Mouse (Mus musculus) activated CD4-positive, CD25-positive, alpha-beta regulatory T cell, adult 4 months (primary cell): Measurements from ENCODE around the gene Thoc5. TPM values are rescaled to one million over a fixed set of nuclear protein-coding genes. Genes with fewer than 3 reads are reported as not detected.

Experiments
- ATAC-seq: one replicate; pipeline ENCODE4 v1.8.0; 2017
- polyA plus RNA-seq, 2 experiments: library from polyadenylated mRNA; unstranded; fragments of 100-300 nt; shearing (Covaris generic); gene quantifications; one replicate each; pipeline ENCODE4 v1.2.1; 2017

The Thoc5 gene
- polyA plus RNA-seq, result 10 to 100 TPM; 31.6 to 45.2 TPM

DNA sequence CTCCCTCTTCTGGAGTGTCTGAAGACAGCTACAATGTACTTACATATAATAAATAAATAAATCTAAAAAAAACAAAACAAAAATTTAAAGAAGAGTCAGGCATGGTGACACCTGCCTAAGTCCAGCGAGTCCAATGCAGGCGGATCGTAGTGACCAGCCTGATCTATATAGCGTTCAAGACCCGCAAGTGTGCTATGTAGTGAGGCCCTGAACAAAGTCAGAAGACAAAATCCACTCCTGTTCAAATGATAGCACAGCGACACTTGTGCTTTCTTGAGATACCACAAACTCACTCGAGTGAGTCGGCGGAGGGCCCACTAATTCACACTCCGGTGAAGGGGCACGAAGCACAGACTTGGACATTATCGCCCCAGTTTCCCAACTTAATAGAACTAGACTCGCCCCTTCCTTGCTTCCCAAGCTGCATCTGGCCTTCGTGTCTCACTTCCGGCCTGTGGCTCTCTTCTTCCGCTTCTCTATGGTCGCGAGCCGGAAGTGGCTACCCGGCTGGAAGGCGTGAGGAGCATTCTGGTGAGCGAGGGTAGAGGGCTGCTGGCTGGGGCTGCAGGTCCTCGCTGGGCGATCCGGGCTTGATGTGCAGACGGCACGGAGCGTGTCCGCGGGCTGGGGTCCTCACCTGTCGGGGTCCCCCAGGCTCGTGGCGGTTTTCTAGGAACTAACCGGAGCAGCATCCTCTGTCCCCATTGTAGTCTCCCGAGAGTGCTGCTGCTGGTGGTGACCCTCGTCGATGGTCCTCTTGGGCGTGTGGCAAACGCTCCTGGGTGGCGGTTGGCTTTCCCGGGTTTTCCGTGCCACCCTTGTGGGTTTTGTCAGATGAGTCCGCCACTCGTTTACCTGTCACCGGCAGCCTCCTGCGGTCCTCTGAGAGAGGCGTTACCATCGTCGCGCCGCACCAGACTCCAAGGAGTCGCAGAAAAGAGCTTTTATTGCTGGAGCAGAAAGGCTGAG lies at the start of gene Thoc5:
Gene Thoc5, plus strand, starts transcription at position 473 of the 969 bp plus-strand sequence.
- ATAC-seq, result peak; percentile 98

GRCm38 (mm10) chr11:4848483-4849248 lies 46.5 kb upstream of the Thoc5 start:
- ATAC-seq, result peak; percentile 25

GRCm38 (mm10) chr11:4849258-4849943 lies 45.7 kb upstream of the Thoc5 start, which contains the start of gene Nf2:
Nf2 (minus strand) TSS chr11:4849536.
- peak; percentile 91 for ATAC-seq

DNA sequence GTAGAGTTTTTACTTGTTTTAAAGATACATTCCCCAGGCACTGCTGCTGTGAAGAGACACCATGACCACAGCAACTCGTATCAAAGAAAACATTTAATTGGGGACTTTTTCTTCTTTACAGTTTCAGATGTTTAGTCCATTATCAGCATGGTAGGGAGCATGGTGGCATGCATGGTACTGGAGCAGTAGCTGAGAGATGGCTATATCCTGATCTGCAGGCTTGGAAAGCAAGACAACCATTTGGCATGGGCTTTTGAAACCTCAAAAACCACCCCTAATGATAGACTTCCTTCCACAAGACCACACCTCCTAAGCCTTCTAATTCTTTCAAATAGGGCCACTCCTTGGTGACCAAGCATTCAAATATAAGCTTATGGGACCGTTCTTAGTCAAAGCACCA lies 44.7 kb upstream of the Thoc5 start:
- no peak for ATAC-seq

GRCm38 (mm10) chr11:4853021-4853420 lies 42.1 kb upstream of the Thoc5 start:
- no peak for ATAC-seq

DNA sequence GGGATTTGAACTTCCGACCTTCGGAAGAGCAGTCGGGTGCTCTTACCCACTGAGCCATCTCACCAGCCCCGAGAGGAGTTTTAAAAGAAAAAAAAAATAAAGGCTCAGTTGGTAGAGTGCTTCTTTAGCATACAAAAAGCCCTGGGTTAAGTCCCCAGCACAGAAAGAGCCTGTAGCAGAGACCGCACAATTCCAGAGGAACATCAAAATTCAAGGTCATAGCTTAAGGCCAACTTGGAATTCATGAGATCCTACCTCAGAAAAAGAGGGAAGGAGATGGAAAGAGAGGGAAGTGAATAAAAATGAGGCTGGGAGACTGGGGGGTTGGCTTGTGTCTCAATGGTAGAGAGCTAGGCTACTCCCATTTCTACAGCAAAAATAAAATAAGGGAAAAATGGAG lies 40.9 kb upstream of the Thoc5 start:
- ATAC-seq, result no peak

DNA sequence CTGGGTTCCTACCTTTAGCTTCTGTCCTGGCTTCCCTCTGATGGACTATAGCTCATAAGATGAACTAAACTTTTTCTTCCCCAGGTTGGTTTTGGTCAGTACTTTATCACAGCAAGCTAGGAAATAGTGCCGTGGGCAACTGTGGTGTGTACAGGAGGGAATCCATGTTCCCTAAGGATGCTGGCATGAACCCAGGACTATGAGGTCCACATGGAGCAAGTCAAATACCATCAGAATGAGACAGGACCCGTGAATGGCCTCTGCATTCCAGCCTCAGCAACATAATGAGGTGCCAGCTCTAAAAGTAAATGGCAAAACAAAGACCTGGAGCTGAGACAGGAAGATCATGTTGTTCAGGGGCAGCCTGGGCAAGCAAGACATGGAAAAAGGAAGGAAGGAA lies 36.7 kb upstream of the Thoc5 start:
- no peak for ATAC-seq

- ATAC-seq, result no peak
Measured at GRCm38 (mm10) chr11:4860986-4861385, 34.1 kb upstream of the Thoc5 start.

DNA sequence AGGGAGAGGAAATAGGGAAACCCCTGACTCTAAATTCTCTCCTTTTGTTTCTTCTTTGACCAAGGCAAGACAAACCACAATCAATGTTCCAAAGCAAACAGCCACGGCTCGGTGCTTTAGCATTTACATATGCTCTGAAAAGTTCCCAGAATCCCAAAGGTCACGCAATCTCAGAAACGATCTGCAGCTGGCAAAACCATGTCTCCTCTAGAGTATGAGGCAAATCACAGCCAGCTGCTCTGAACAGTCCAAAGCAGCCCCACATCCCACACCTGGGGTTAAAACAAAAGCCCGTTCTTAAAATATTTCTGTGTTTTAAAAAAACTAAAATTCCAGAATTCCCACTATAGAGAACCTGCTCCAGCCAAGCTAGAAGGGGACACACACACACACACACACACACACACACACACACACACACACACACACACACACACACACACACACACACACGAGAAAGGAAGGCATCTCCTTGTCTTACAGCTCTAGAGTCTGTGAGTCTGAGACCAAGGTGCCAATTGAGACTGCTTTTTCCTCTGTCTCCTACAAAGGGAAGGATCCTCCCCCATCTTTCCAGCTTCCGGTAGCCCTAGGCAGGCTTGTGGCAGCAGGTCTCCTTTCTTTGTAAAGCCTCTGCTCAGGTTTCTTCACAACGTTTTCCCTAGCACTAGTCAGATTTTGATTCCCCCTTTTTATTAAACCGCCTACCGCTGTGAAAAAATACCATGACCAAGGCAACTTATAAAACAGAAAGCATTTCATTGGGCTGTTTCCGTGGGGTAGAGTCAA lies 33.1 kb upstream of the Thoc5 start:
- no peak for ATAC-seq

DNA sequence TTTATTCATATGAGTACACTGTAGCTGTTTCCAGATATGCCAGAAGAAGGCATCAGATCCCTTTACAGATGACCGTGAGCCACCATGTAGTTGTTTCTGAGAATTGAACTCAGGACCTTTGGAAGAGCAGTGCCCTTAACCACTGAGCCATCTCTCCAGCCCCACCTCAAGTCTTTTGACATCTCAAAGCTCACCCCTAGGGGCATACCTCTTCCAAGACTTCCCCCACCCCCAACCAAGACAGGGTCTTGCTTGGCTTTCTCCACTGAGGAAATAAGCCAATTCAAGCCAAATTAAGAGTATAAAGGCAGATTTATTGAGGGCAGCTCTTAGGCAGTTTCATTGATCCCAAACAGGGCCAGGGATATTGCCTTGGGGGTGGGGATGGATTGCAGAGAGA lies 32.4 kb upstream of the Thoc5 start:
- no peak for ATAC-seq

GRCm38 (mm10) chr11:4865645-4866251 lies 29.4 kb upstream of the Thoc5 start:
- ATAC-seq, result no peak

GRCm38 (mm10) chr11:4873755-4874475 lies 21.2 kb upstream of the Thoc5 start, which contains the start of gene Nipsnap1:
Nipsnap1 (plus strand) TSS chr11:4873951.
- ATAC-seq, result peak; percentile 99

DNA sequence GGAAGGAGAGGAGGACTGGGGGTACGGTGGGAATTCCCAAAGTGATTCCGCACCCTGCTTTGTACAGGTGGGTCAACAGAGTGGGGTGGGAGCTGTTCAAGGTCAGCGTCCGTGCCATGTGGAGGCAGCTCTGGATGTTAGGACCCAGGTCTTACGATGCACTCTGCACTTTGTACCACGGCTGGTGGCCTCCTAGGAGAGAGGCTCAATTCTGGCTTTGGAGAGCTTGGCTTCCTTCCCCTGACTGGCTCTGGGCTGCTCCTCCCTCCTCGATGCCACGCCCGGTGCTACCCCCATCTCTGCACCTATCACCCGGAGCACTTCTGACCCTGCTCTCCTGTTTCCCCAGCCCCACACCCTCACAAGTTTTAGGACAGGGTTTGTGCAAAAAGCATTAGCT lies 20.6 kb upstream of the Thoc5 start:
- ATAC-seq, result no peak

DNA sequence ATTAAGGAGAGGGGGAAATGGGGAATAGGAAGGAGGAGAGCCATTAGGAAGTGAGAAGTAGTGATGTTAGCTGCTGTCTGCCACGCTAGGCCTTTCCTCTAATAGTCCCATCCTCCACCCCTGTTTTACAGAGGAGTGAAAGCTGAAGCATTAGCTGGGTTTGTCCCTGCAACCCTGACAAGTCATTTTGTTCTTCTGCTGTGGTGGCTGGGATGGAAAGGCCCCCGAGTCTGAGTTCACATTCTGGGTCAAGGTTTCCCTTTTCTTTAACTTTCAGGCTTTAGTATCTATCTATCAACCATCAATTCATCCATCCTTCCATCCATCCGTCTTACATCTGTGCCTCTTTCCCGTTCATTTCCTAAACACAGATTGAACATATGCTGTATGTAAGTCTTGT lies 14.0 kb upstream of the Thoc5 start:
- no peak for ATAC-seq

DNA sequence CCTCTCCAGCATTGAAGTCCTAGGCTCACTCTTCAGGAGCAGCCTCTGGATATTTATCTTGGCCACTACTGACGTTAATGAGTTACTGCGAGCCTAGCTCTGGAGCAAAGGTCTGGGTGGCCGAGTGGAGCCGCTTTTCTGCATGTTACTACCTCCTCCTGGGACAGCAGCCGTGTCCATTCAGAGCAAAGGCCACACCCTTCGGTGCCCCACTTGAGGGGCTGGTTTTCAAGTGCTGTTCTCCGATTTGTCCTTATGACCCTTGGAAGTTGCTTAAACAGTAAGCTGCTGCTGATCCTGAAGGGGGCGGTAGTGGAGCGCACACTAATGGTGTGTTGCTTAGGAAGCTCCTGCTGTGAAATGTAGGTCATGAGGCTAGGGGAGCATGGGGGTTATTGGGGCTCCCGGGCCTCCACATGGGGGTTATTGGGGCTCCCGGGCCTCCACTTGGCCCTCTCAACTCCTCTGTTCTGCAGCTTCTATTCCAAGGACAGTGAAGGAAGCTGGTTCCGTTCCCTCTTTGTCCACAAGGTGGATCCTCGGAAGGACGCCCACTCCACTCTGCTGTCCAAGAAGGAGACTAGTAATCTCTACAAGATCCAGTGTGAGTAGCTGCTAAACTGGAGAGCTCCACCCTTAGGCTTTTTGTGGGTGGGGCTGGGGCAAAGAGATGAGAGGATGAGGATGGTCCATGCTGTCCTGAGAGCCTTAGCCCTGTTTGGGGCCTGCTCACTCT lies 12.1 kb upstream of the Thoc5 start:
- ATAC-seq, result no peak

GRCm38 (mm10) chr11:4885385-4885903 lies 9.7 kb upstream of the Thoc5 start:
- no peak for ATAC-seq

GRCm38 (mm10) chr11:4886987-4887386 lies 8.1 kb upstream of the Thoc5 start:
- ATAC-seq, result no peak

DNA sequence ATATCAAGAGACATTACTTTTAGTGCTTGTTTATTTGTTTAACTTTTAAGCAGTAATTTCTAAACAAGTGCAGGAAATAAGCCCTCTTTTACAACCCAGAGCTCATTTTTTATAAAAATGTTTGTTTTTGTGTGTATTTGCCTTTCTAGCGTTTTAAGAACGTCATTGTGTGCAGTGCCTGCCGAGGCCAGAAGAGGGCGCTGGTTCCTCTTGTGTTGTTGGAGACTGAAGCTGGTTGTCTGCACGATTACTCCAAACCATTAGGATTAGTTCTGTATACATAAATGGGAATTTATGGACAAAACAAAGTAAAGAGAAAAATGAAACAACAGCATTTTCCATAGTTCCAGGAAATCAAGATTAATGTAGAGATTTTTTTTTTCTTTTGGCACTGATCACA lies 5.3 kb downstream of the Thoc5 start:
- ATAC-seq, result no peak

DNA sequence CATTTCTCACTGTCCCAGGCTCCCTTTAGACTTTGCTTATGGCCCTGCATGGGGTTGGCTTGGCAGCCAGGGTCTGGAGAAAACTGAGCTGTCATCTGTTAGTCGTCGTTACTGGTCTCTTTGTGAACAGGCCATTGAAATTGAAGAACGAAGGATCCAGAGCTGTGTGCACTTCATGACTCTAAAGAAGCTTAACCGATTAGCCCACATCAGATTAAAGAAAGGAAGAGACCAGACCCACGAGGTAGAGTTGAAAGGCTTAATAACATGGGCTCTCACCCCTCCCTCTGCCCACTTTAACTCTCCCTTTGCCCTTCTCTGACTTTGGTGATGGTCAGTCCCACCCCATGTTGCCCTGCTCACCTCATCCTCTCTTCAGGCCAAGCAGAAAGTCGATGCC lies 6.8 kb downstream of the Thoc5 start:
- no peak for ATAC-seq

DNA sequence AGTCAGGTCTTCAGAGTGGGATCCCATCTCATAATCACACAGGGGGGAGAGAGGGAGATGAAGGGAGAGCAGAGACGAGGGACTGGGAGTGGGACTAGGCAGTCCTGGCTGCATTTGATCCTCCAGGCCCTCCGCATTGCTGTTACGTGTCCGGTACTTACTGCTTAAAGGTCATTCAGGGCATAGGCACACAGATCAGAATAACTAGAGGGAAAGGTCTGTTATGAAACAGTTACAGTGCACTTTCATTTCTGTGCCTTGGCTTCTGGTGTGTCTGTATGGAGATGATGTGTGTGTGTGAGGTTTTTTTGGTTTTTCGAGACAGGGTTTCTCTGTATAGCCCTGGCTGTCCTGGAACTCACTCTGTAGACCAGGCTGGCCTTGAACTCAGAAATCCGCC lies 11.1 kb downstream of the Thoc5 start:
- ATAC-seq, result no peak
